Mouse (Mus musculus): ENCODE measurements around the gene Coq4.

The Coq4 gene

DNA sequence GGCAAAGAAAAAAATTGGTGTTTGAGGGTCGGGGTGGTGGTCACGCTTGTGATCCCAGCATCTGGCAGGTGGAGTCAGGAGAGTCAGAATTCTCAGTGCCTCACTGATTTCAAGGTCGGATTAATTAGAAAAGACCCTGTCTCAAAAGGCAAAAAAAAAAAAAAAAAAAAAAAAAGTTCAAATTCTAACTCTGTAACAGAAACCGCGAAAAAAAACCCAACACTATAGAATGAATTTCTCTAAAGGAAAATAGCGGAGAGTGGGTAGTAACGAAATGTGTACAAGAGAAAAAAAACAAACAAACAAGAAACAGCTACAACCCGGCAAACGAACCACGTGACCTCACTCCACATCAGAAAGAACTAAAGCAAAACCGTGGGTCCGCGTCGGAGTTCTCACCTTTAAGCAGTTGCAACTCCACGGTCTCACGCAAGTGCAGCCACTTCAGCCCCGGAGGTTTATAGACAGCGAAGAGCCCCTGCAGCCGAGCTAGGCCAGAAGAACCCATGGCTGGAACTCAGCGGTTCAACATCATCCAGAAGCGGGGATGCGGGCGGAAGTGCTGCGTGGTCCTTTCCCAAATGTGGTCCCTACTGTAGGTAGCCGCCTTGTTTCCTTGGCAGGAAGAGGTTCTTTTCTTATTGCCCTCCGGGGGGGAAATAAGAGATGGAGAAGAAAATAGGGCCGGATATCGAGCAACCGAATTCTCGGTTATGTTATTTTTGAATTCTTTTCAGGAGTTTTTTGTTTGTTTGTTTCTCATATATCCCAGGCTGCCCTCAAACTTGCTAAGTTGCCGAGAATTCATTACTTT, at the start of gene Coq4:
Gene Coq4 (plus strand): TSS at position 390 of the 814 bp plus-strand sequence.
- ChIA-PET POLR2A (interaction anchor here in 3 of 4 experiments (0.5 to 14.6 kb wide), 38 partner anchors 9 to 1355 kb away, joined by 3 to 195 read pairs (median 4); partner anchors contain the start of genes Slc27a4 (in 3 of the 3) and Urm1 (in 1 of the 3)), CTCF (interaction anchor here (0.6 to 2.0 kb wide), 12 partner anchors 10 to 1404 kb away, joined by 3 to 14 read pairs (median 5); partner anchors contain the start of gene Odf2 (in 1 of the 4))

DNA sequence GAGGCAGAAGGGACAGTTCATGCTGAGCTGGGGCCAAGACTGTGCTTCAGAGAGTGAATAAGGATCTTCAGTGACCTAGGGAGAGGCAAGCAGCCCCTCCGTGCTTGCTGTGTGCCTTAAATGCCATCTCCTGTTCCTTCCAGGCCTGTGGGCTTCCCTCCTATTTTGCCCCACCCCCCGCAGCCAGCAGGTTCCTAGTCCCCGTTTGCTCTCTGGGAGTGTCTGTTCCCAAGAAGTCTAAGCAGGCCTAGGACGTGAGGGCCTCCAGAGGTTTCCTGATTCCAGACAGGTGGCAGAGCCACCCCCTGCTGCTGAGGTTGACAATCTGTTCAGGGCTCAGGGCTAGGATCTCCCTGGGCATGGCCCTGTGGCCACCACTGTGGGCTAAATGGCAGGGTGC, 48.5 kb upstream of the Coq4 start:
- ChIA-PET CTCF (interaction anchor here in 3 of 4 experiments (0.6 to 1.7 kb wide), 8 partner anchors 10 to 130 kb away, joined by 3 to 13 read pairs (median 4); partner anchors contain the start of genes Cercam (in 1 of the 3) and Gm13547 (in 1 of the 3)), POLR2A (interaction anchor here (0.6 to 42.2 kb wide), 23 partner anchors 2 to 214 kb away, joined by 3 to 884 read pairs (median 4); partner anchors contain the start of gene Gm13420 (in 2 of the 4))

DNA sequence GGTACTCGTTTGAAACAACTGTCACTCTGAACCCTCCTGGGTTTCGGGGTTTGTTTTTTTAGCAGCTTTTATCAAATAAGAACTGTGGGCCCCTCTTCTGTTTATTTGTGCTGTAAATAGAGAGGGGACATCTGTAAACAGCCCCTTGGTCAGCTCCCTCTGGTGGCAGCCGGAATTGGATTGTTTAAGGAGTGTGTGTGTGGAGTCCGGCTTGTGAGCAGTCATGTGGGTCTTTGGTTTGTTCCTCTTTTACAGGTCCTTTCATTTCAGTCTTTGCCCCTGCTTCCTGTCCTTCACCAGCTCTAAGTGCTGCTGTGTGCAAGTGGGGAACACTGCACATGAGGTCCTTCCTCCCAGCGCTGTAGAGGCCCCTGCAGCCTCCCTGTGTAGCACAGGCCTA, 47.9 kb upstream of the Coq4 start:
- ChIA-PET POLR2A (interaction anchor here (0.5 to 42.2 kb wide), 20 partner anchors 2 to 664 kb away, joined by 3 to 884 read pairs (median 4); partner anchors contain the start of gene Gm13420 (in 2 of the 4)), CTCF (interaction anchor here in 3 of 4 experiments (0.8 to 1.7 kb wide), 8 partner anchors 9 to 129 kb away, joined by 3 to 13 read pairs (median 4); partner anchors contain the start of genes Cercam (in 1 of the 3) and Gm13547 (in 1 of the 3))

DNA sequence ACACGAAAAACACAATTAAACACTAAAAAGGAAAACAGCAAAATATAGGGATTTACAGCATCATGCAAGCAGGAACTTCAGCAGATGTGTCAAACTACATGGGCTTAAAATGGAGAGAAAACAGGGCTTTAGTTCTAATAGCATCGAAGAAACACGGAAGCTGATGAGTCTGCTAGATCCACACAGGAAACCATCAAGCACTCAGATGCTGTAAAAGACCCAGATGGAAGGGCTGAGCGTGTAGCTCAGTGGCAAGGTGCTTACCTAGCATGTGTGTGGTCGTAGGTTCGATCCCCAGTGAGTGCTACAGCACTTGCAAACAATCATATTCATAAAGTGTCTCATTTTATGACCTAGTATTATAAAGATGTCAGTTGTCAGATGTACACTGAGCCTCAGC, 46.1 kb upstream of the Coq4 start:
- CTCF ChIA-PET, result interaction anchor here in 2 of 4 experiments (1.3 to 1.5 kb wide), 3 partner anchors 9 to 33 kb away, joined by 3 to 9 read pairs (median 4); no protein-coding TSS in a partner anchor
- POLR2A ChIA-PET, result interaction anchor here in 3 of 4 experiments (0.6 to 42.2 kb wide), 14 partner anchors 4 to 108 kb away, joined by 3 to 884 read pairs (median 4); partner anchors contain the start of genes Gm13420 (in 2 of the 3), Gm13547 (in 1 of the 3) and Slc27a4 (in 1 of the 3)

DNA sequence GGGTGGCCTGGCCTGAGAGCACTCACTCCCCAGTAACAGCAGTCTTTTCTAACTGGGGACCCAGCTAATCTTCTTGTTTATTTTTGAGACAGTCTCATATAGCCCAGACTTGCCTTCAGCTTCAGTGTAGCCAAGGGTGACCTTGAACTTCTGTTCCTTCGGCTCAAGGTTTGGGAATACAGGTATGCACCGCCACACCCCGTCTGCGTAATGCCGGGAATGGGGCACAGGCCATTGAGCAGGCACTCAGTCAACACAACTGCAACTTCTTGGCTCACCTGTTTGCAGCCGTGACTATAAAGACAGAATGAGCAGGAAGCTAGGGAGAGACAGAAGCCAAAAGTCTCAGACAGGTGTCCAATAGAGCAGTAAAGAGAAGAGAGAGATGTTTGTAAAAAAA, 43.0 kb upstream of the Coq4 start:
- ChIA-PET POLR2A (interaction anchor here in 3 of 4 experiments (0.6 to 35.2 kb wide), 13 partner anchors 9 to 391 kb away, joined by 3 to 884 read pairs (median 3); partner anchors contain the start of gene Coq4 (in 1 of the 3)), CTCF (interaction anchor here in 2 of 4 experiments (0.8 to 1.6 kb wide), 3 partner anchors 13 to 74 kb away, joined by 3 to 5 read pairs (median 3); no protein-coding TSS in a partner anchor)

DNA sequence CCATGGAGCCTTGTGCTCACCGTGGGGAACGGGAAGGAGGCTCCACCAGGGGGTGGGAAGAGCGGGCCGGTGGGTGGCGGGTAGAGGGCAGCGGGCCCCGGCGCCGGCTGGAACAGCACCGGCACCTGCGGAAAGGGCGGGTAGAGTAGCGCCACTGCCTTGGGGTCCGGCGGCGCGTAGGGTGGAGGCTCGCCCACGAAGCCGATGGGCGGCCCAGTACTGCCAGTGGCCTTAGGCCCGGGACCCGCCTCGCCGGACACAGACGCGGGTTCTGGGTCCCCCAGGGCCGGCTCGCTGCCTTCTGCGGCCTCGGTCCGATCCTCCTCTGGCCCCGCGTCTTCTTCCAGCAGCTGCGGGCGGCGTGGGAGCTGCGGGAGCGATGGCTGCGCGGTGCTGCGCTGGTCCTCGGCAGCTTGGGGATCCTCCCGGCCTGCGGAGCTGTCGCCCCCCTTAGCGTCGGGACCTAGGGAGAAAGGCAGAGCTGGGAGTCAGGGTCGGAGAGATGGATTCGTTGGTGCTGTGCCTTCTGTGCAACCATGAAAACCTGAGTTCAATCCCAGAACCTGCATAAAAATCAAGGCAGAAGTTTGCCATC, 40.0 kb upstream of the Coq4 start:
- POLR2A ChIA-PET, result interaction anchor here (0.6 to 35.2 kb wide), 57 partner anchors 9 to 823 kb away, joined by 3 to 884 read pairs (median 5); partner anchors contain the start of genes Slc27a4 (in 2 of the 4), Coq4 (in 1 of the 4), Rapgef1 (in 1 of the 4) and Urm1 (in 1 of the 4)
- CTCF ChIA-PET, result interaction anchor here (0.6 to 2.3 kb wide), 43 partner anchors 8 to 925 kb away, joined by 3 to 15 read pairs (median 4); partner anchors contain the start of genes Rapgef1 (in 2 of the 4), Coq4 (in 1 of the 4) and Urm1 (in 1 of the 4)

DNA sequence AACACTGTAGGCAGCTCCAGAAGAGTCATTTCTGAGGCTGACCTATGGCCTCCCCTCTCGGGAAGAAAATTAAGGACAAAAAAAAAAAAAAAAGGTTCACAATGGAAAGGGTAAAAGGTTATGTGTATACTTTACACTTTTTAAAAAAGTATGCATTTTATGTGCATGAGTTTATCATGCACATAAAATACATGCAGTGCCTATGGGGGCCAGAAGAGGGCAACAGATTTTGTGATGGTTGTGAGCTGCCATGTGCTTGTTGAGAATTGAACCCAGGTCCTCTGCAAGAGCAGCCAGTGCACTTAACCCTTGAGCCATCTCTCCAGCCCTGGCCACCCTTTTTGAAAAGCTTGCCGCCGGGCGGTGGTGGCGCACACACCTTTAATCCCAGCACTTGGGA, 39.4 kb upstream of the Coq4 start:
- ChIA-PET CTCF (interaction anchor here (0.5 to 2.3 kb wide), 64 partner anchors 8 to 925 kb away, joined by 3 to 18 read pairs (median 4); partner anchors contain the start of genes Rapgef1 (in 2 of the 4), Coq4 (in 1 of the 4) and Urm1 (in 1 of the 4)), POLR2A (interaction anchor here (0.6 to 35.2 kb wide), 89 partner anchors 9 to 824 kb away, joined by 3 to 884 read pairs (median 4); partner anchors contain the start of genes Slc27a4 (in 2 of the 4), Coq4 (in 1 of the 4), Gm13547 (in 1 of the 4) and Odf2 (in 1 of the 4))

DNA sequence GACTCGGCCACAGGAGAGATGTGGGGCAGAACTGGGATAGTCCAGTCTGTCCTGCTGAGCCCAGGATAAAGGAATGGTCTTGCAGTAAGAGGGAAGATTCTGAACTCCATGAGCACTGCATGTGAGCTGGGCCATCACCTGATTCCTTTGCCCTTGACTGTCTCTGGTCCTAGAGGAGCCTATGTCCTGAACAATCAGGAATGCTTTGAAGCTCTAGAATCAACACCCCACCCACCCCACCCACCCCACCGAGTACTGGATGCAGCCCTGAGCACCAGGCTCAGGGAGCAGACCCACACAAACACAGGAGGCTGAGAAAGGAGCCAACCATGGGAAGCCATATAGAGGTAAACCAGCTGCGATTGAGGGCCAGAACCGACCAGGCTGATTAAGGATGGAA, 38.8 kb upstream of the Coq4 start:
- CTCF ChIA-PET, result interaction anchor here (0.5 to 2.3 kb wide), 40 partner anchors 9 to 626 kb away, joined by 3 to 18 read pairs (median 4); partner anchors contain the start of gene Rapgef1 (in 1 of the 4)
- POLR2A ChIA-PET, result interaction anchor here (0.6 to 35.2 kb wide), 91 partner anchors 8 to 524 kb away, joined by 3 to 884 read pairs (median 4); partner anchors contain the start of genes Slc27a4 (in 2 of the 4), Coq4 (in 1 of the 4), Gm13547 (in 1 of the 4) and Odf2 (in 1 of the 4)

DNA sequence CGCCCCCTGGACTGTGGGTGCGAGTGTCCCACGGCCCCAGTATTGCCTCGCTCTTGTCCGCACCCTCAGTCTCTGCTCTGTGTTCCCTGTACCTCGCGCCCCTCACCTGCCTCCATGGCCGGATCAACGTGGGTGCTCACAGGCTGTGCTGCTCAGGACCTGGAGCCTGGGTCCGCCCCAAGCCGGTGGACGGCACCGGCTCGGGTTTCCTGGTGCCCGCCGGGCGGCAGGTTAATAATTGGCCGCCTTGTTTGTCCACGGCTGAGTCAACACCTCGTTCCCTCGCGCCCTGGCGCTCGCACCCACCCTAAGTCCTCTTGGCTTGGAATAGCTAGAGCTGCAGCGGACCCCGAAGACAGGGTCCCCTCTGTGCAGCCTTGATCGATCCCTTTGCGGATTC, 35.8 kb upstream of the Coq4 start, which contains the start of gene Gm13420:
Gene Gm13420 (minus strand): TSS at position 189 of the 400 bp plus-strand sequence.
- ChIA-PET CTCF (interaction anchor here in 3 of 4 experiments (0.6 to 3.4 kb wide), 5 partner anchors 14 to 132 kb away, joined by 3 to 16 read pairs (median 3); partner anchors contain the start of genes Cercam (in 1 of the 3) and Rapgef1 (in 1 of the 3)), POLR2A (interaction anchor here in 3 of 4 experiments (0.6 to 35.2 kb wide), 21 partner anchors 10 to 912 kb away, joined by 3 to 884 read pairs (median 4); partner anchors contain the start of genes Ddx31 (in 1 of the 3) and Gtf3c4 (in 1 of the 3))

DNA sequence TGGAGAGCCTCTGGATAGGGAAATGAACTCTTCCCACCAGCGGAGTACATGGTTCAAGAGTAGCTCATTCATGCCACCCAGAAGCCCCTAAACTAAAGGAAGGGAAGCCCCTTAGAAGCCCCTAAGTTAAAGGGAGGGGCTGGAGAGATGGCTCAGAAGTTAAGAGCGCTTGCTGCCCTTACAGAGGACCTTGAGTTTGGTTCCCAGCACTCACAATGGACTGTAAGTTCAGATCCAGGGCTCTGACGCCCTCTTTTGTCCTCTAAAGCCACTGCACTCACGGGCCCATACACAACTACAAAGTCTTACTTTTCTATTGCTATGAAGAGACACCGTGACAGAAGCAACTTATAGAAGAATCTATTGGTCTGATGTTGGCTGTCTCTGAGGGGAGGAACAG, 34.9 kb upstream of the Coq4 start:
- ChIA-PET CTCF (interaction anchor here in 1 of 4 experiments (1.3 to 3.4 kb wide), 2 partner anchors 13 to 87 kb away, joined by 3 to 16 read pairs; no protein-coding TSS in a partner anchor), POLR2A (interaction anchor here (0.8 to 35.2 kb wide), 18 partner anchors 13 to 310 kb away, joined by 3 to 884 read pairs (median 3); no protein-coding TSS in a partner anchor)

DNA sequence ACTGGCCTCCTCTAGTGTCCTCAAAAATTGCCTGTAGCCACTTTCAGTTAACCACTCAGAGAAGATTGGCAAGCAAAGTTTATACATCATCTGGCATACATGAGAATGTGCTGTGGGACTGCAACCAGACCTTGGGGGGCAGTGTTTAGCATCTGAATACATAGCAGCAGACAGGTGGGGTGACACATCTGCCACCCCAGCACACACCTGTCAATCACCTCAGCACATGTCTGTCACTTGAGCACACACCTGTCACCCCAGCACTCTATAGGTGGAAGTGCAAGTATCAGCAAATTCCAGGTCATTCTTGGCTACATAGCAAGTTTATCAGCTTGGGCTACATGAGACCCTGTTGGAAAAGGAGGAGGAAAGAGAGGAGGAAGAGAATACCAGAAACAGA, 31.6 kb upstream of the Coq4 start:
- ChIA-PET CTCF (interaction anchor here in 1 of 4 experiments (1.0 kb wide), 1 partner anchor 9 kb away, joined by 3 read pairs; no protein-coding TSS in a partner anchor), POLR2A (interaction anchor here in 2 of 4 experiments (0.5 to 2.7 kb wide), 5 partner anchors 8 to 379 kb away, joined by 3 to 15 read pairs (median 4); no protein-coding TSS in a partner anchor)

DNA sequence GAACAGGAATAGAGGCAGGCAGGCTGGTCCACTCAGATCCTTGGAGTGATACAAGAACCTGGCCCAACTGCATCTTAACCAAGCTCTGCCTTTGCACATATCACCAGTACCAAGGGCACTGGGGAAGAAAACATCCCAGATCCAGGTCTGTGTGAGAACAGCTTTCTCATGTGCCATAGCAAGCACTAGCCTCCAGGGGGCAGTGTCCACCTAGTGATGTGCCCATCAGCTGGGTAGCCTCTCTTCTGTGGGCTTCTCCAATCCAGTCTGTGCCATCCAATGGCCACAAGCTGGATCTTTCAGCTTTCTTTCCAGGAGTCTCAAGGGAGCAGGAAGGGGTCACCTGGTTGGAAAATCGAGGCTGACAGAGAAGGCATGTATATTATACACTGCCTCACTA, 22.5 kb upstream of the Coq4 start:
- CTCF ChIA-PET, result interaction anchor here (0.5 to 2.2 kb wide), 81 partner anchors 9 to 922 kb away, joined by 3 to 27 read pairs (median 4); partner anchors contain the start of genes Cercam (in 2 of the 4), Slc27a4 (in 2 of the 4), Coq4 (in 1 of the 4) and Gm13420 (in 1 of the 4)
- POLR2A ChIA-PET, result interaction anchor here (0.5 to 2.4 kb wide), 27 partner anchors 9 to 208 kb away, joined by 3 to 10 read pairs (median 4); partner anchors contain the start of genes Slc27a4 (in 1 of the 4) and Urm1 (in 1 of the 4)

DNA sequence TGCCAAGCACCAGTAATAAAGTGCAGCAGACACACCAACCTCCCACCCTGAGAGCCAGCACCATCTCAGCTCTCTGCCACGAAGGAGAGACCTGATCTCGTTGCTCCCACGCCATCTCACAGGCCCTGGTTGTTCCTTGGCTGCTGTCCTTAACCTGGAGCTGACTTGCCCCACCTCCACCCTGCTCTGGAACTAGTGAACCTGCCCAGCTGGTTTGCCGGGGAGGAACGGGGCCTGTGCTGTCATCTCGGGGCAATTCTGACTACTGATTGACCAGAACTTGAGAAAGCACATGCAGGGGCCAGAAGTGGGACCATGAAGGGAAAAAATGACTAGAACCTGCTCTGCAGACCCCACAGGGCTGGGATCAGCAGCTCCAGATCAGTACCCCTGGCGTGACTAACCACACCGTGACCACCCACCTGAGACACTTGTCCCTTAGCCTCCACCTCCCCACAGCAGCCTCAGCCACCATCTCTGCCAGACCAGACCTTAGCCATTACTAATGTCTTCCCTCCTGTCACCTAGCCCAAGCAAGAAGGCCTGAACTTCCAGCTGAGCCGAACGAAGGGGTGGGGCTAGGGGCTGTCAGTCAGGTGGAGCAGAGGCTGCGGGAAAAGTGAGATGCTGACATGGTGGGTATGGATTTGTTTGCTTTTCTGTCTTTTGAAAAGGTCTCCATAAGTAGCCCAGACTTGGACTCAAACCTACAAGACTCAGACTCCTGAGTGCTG, 19.1 kb upstream of the Coq4 start:
- POLR2A ChIA-PET, result interaction anchor here (0.6 to 9.1 kb wide), 43 partner anchors 9 to 605 kb away, joined by 3 to 195 read pairs (median 4); partner anchors contain the start of genes Coq4 (in 2 of the 4), Slc27a4 (in 2 of the 4), Cercam (in 1 of the 4) and Gm13420 (in 1 of the 4)
- CTCF ChIA-PET, result interaction anchor here (0.6 to 2.7 kb wide), 17 partner anchors 9 to 264 kb away, joined by 3 to 14 read pairs (median 3); partner anchors contain the start of genes Gm13547 (in 2 of the 4), Gm13420 (in 1 of the 4) and Slc27a4 (in 1 of the 4)

DNA sequence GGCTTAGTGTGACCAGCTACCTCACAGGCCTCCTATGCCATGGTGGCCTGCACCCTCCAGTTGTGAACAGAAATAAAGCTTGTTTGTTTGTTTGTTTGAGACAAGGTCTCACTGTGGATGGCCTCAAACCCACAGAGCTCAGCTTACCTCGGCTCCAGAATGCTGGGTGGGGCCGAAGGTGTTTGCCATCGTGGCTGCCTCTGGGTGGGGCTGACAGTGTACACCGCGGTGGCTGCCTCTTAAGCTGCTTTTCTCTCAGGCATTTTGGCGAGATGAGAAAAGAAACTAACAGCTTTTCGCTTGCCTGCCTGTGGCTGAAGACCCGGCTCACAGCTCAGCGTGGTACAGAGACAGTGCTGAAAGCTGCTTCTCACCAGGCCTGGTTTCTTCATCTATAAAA, 18.4 kb upstream of the Coq4 start:
- CTCF ChIA-PET, result interaction anchor here (0.6 to 2.7 kb wide), 19 partner anchors 9 to 263 kb away, joined by 3 to 14 read pairs (median 3); partner anchors contain the start of genes Gm13420 (in 1 of the 4), Gm13547 (in 1 of the 4) and Slc27a4 (in 1 of the 4)
- POLR2A ChIA-PET, result interaction anchor here (0.6 to 9.1 kb wide), 45 partner anchors 8 to 308 kb away, joined by 3 to 195 read pairs (median 4); partner anchors contain the start of genes Coq4 (in 2 of the 4), Slc27a4 (in 2 of the 4), Cercam (in 1 of the 4) and Gm13420 (in 1 of the 4)

DNA sequence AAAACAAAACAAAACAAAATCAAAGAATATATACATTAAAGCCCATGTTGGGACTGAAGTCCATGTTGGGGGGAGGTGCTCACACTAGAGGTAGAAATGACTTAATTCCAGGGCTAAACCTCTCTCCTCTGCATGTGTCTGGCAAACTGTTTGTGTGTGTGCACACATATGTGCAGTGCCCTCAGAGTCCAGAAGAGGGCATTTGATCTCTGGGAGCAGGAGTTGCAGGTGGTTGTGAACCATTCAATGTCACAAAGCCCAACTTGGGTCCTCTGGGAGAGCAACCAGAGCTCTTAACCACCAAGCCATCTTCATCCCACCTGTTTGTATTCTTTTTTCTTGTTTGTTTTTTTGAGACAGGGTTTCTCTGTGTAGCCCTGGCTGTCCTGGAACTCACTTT, 17.1 kb upstream of the Coq4 start:
- POLR2A ChIA-PET, result interaction anchor here (0.9 to 9.1 kb wide), 18 partner anchors 11 to 134 kb away, joined by 3 to 195 read pairs (median 6); partner anchors contain the start of genes Coq4 (in 2 of the 4), Slc27a4 (in 2 of the 4) and Trub2 (in 1 of the 4)
- CTCF ChIA-PET, result interaction anchor here (0.6 to 2.5 kb wide), 19 partner anchors 9 to 700 kb away, joined by 3 to 14 read pairs (median 3); partner anchors contain the start of genes Slc27a4 (in 2 of the 4) and Pkn3 (in 1 of the 4)

Measured in embryonic stem cell, embryonic (primary cell).